Mouse (Mus musculus) left cerebral cortex, postnatal 10 days (tissue): Measurements from ENCODE around the gene Lgr6. TPM values are rescaled to one million over a fixed set of nuclear protein-coding genes. Genes with fewer than 3 reads are reported as not detected.

Source experiments
- DNase-seq, 2 experiments: peaks; one replicate each; pipeline ENCODE4 v3.0.0; 2021 to 2022; ENCODE audit warnings: low spot score in 2 of 2, mixed read lengths in 1 of 2; ENCODE audit errors: extremely low spot score in 1 of 2
- intact Hi-C: fragments of 180-260 bp; cut with DNase I; formaldehyde crosslinking; loops from one replicate; pipeline ENCODE4 v1.15.1; 2025
- total RNA-seq, 2 experiments: library from RNA; stranded (reverse); gene quantifications; 2 replicates each; pipeline ENCODE4 v1.2.3; 2021

Lgr6 gene
- total RNA-seq, 2 experiments from 2014 or later, result 2.6 to 3.1 TPM

DNA sequence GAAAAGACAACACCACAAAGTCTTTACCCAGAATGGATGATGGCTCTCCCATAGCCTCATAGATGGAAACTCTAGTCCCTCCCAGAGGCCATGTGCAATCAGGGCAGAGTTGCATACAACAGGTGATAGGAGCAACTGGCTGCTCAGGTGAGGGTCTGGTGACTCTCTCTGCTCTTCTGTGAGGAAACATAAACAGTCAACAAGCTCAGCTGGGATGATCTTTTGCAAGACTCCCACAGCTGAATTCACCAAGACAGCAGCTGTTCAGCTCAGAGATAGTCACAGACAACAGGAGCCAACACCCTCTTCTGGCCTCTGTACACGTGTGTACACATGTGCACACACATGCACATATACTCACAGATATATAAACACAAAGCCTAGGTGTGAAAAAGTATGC, 166.8 kb downstream of the Lgr6 start:
- DNase-seq, result no peak
- intact Hi-C loops, result no loop called here

DNA sequence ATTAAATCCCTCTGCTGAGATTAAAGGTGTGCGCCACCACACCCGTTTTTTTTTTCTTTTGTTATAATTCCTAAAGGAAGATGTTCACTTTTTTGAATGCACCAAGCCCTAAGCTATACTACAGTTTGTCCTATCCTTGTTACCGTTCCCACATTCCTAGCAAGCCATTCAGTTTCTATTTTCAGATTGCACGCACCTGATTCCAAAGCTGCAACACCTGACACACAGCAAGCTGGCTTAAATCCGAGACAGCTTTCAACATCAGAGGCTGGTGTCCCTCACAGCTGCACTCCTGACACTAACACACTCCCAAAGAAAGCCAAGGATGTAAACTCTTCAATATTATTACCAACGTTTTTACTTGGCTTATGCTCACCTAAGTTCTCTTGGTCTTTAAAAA, 168.7 kb downstream of the Lgr6 start:
- no peak for DNase-seq
- intact Hi-C loops, result no loop called here

Other genes with a start within 250 kb of the Lgr6 start
- gene Ppp1r12b, start 149.3 kb downstream of the Lgr6 start, total RNA-seq, result 10 to 100 TPM; 75.4 to 78.5 TPM
- 1 to 10 TPM; 2.9 to 3.7 TPM for gene Ube2t, start 142.7 kb downstream of the Lgr6 start, total RNA-seq
- under 1 TPM in 1 of 2 experiments, not detected in 1; 0.22 TPM for gene Ptpn7, start 27.4 kb upstream of the Lgr6 start, total RNA-seq
- gene Arl8a, start 41.5 kb upstream of the Lgr6 start, total RNA-seq, result 100 to 1,000 TPM; 418 to 439 TPM
- 10 to 100 TPM; 99.0 to 99.3 TPM for gene Gpr37l1, start 62.4 kb upstream of the Lgr6 start, total RNA-seq
- gene Elf3, start 153.3 kb upstream of the Lgr6 start, total RNA-seq, result not detected
- 10 to 100 TPM; 47.3 to 52.1 TPM for gene Rnpep, start 178.8 kb upstream of the Lgr6 start, total RNA-seq
- 100 to 1,000 TPM; 155 to 166 TPM for gene Timm17a, start 208.5 kb upstream of the Lgr6 start, total RNA-seq
- gene Lmod1, start 219.5 kb upstream of the Lgr6 start, total RNA-seq, result under 1 TPM; 0.36 to 0.54 TPM